Mouse (Mus musculus) spleen, adult 2 months (tissue): ENCODE measurements around the gene Grid2.

Experiments
- CTCF ChIP-seq: fragments of 200-500 bp; IDR thresholded peaks from 2 replicates; pipeline ENCODE4 v1.5.1; 2011; ENCODE audit warnings: mild to moderate bottlenecking, inconsistent platforms; ENCODE audit not compliant: insufficient read depth, insufficient read length, insufficient replicate concordance; ENCODE audit errors: extremely low read depth
- POLR2A ChIP-seq: fragments of 200-500 bp; IDR thresholded peaks from 2 replicates; pipeline ENCODE4 v1.6.1; 2011; ENCODE audit warnings: low read depth, low read length, inconsistent platforms

DNA sequence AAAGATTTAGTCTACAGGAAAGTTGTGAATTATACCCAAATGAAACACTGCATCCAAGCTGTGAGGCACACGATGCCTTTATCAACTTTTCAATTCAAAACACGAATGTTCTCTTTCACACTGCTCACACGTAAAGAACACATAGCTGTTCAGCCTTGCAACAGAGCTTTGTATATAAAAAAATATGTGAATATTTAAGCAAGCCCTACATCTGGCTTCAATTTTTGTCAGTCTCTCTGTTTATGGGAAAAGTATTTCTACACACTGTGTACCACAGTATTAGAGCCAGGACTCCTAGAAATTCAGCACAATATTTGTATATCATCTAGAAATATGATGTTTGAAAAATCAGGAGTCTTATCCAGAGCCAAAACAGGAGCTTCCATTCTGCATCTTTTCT is 1195.1 kb downstream of the Grid2 start:
- TF ChIP-seq CTCF (no peak), POLR2A (no peak)
